Mouse (Mus musculus) embryonic facial prominence, embryonic 10.5 days (tissue): ENCODE data around the gene Galnt14. TPM values are rescaled to one million over a fixed set of nuclear protein-coding genes. Genes with fewer than 3 reads are reported as not detected.

Experiments used
- DNase-seq: peaks from one replicate; pipeline ENCODE4 v3.0.0-alpha.2; 2017; ENCODE audit warnings: low spot score
- H3K27ac ChIP-seq: fragments of 300-500 bp; sonication (generic); replicated peaks from 2 replicates; pipeline ENCODE4 v1.5.1; 2016; ENCODE audit warnings: mild to moderate bottlenecking
- H3K27me3 ChIP-seq: fragments of 300-500 bp; sonication (generic); replicated peaks from 2 replicates; pipeline ENCODE4 v1.6.1; 2016; ENCODE audit warnings: low read depth, mild to moderate bottlenecking; ENCODE audit not compliant: poor library complexity, severe bottlenecking
- H3K36me3 ChIP-seq: fragments of 300-500 bp; sonication (generic); replicated peaks from 2 replicates; pipeline ENCODE4 v1.6.1; 2016; ENCODE audit warnings: mild to moderate bottlenecking, moderate library complexity
- H3K4me1 ChIP-seq: fragments of 300-500 bp; sonication (generic); 2 replicates; pipeline ENCODE4 v1.6.1; 2016
- H3K4me3 ChIP-seq: fragments of 300-500 bp; sonication (generic); 2 replicates; pipeline ENCODE4 v1.5.1; 2016; ENCODE audit warnings: mild to moderate bottlenecking, moderate library complexity
- H3K9me3 ChIP-seq: fragments of 300-500 bp; sonication (generic); 2 replicates; pipeline ENCODE4 v1.6.1; 2016; ENCODE audit warnings: mild to moderate bottlenecking
- WGBS: fragments of 180-500 bp; shearing (Covaris S2); methylation state at CpG from one replicate; pipeline ENCODE4 v1.1.7; 2016; 5-methylcytosine and 5-hydroxymethylcytosine counted together
- polyA plus RNA-seq: library from polyadenylated mRNA; unstranded; fragments of >200 nt; fragmentation: Nextera tagmentation; extraction: Ambion mirVana; gene quantifications from 2 replicates; pipeline ENCODE4 v1.2.1, GENCODE M21; 2016

The Galnt14 gene
- polyA plus RNA-seq, 1 experiment from 2014 or later, result 1.9 TPM

- no peaks in the 10 kb centered on the region for H3K36me3 ChIP-seq
- WGBS, result 88% methylated on average over 4 of the region's 4 CpGs
- no peak overlapping the region for H3K27ac ChIP-seq
- no peaks in the 10 kb centered on the region for H3K4me1 ChIP-seq
- no peak overlapping the region for H3K4me3 ChIP-seq
- no peaks in the 10 kb centered on the region for H3K9me3 ChIP-seq
- H3K27me3 ChIP-seq, result no peaks in the 10 kb centered on the region
- DNase-seq, result no peak
Measured at GRCm38 (mm10) chr17:73554668-73555067, 155.6 kb downstream of the Galnt14 start.

GRCm38 (mm10) chr17:73548783-73549566 lies 161.3 kb downstream of the Galnt14 start:
- DNase-seq, result no peak
- no peak overlapping the region for H3K27ac ChIP-seq
- H3K9me3 ChIP-seq, result no peaks in the 10 kb centered on the region
- H3K4me1 ChIP-seq, result 0 out of 2 replicates have a peak, but pooled peaks cover 6% of the 10 kb centered on the region
- H3K36me3 ChIP-seq, result no peaks in the 10 kb centered on the region
- 87% methylated on average over 12 of the region's 12 CpGs for WGBS
- no peaks in the 10 kb centered on the region for H3K27me3 ChIP-seq
- H3K4me3 ChIP-seq, result no peak overlapping the region

- Histone ChIP-seq H3K9me3 (no peaks in the 10 kb centered on the region), H3K27ac (no peak overlapping the region), H3K27me3 (no peaks in the 10 kb centered on the region; the same call in 1 of the 2 replicates), H3K4me1 (0 out of 2 replicates have a peak, but pooled peaks cover 6% of the 10 kb centered on the region), H3K4me3 (no peak overlapping the region), H3K36me3 (no peaks in the 10 kb centered on the region)
- DNase-seq, result no peak
- 83% methylated on average over 7 of the region's 7 CpGs for WGBS
Measured at GRCm38 (mm10) chr17:73548119-73548518, 162.1 kb downstream of the Galnt14 start.

- Histone ChIP-seq H3K9me3 (no peaks in the 10 kb centered on the region), H3K27me3 (no peaks in the 10 kb centered on the region; the same call in 1 of the 2 replicates), H3K36me3 (no peaks in the 10 kb centered on the region), H3K4me1 (0 out of 2 replicates have a peak, but pooled peaks cover 6% of the 10 kb centered on the region), H3K27ac (no peak overlapping the region), H3K4me3 (no peak overlapping the region)
- DNase-seq, result no peak
- WGBS, result 58% methylated on average over 2 of the region's 2 CpGs
Measured at GRCm38 (mm10) chr17:73547483-73547882, 162.8 kb downstream of the Galnt14 start.

GRCm38 (mm10) chr17:73541911-73542310 lies 168.3 kb downstream of the Galnt14 start:
- WGBS, result 88% methylated on average over 9 of the region's 9 CpGs
- Histone ChIP-seq H3K27me3 (no peaks in the 10 kb centered on the region; the same call in 1 of the 2 replicates), H3K27ac (no peak overlapping the region), H3K4me3 (no peak overlapping the region), H3K9me3 (no peaks in the 10 kb centered on the region), H3K4me1 (peaks cover 15% of the 10 kb centered on the region), H3K36me3 (no peaks in the 10 kb centered on the region)
- no peak for DNase-seq

GRCm38 (mm10) chr17:73541233-73541570 lies 169.1 kb downstream of the Galnt14 start:
- no peaks in the 10 kb centered on the region; the same call in 1 of the 2 replicates for H3K27me3 ChIP-seq
- peaks cover 15% of the 10 kb centered on the region for H3K4me1 ChIP-seq
- 45% methylated on average over 1 of the region's 1 CpGs for WGBS
- H3K4me3 ChIP-seq, result no peak overlapping the region
- no peak for DNase-seq
- no peaks in the 10 kb centered on the region for H3K36me3 ChIP-seq
- H3K9me3 ChIP-seq, result no peaks in the 10 kb centered on the region
- H3K27ac ChIP-seq, result no peak overlapping the region

GRCm38 (mm10) chr17:73540409-73541232 lies 169.6 kb downstream of the Galnt14 start:
- Histone ChIP-seq H3K4me3 (no peak overlapping the region), H3K36me3 (no peaks in the 10 kb centered on the region), H3K9me3 (no peaks in the 10 kb centered on the region), H3K27me3 (no peaks in the 10 kb centered on the region; the same call in 1 of the 2 replicates), H3K27ac (no peak overlapping the region), H3K4me1 (peaks cover 15% of the 10 kb centered on the region)
- DNase-seq, result peak; percentile 30
- WGBS, result 35% methylated on average over 14 of the region's 14 CpGs

- H3K27me3 ChIP-seq, result no peaks in the 10 kb centered on the region
- DNase-seq, result no peak
- no peak overlapping the region for H3K27ac ChIP-seq
- H3K9me3 ChIP-seq, result no peaks in the 10 kb centered on the region
- H3K36me3 ChIP-seq, result no peaks in the 10 kb centered on the region
- 84% methylated on average over 2 of the region's 2 CpGs for WGBS
- no peaks in the 10 kb centered on the region for H3K4me1 ChIP-seq
- H3K4me3 ChIP-seq, result no peak overlapping the region
Measured at GRCm38 (mm10) chr17:73531896-73532295, 178.4 kb downstream of the Galnt14 start.

GRCm38 (mm10) chr17:73522169-73522568 lies 188.1 kb downstream of the Galnt14 start:
- no peaks in the 10 kb centered on the region for H3K27me3 ChIP-seq
- no peaks in the 10 kb centered on the region for H3K9me3 ChIP-seq
- no peaks in the 10 kb centered on the region for H3K4me1 ChIP-seq
- H3K36me3 ChIP-seq, result no peaks in the 10 kb centered on the region
- 86% methylated on average over 7 of the region's 7 CpGs for WGBS
- H3K4me3 ChIP-seq, result no peak overlapping the region
- no peak overlapping the region for H3K27ac ChIP-seq
- no peak for DNase-seq

GRCm38 (mm10) chr17:73519350-73519749 lies 190.9 kb downstream of the Galnt14 start:
- Histone ChIP-seq H3K4me1 (no peaks in the 10 kb centered on the region), H3K4me3 (no peak overlapping the region), H3K27ac (no peak overlapping the region), H3K27me3 (no peaks in the 10 kb centered on the region), H3K36me3 (no peaks in the 10 kb centered on the region), H3K9me3 (no peaks in the 10 kb centered on the region)
- 84% methylated on average over 5 of the region's 5 CpGs for WGBS
- DNase-seq, result no peak

- Histone ChIP-seq H3K4me3 (no peak overlapping the region), H3K27ac (no peak overlapping the region), H3K27me3 (no peaks in the 10 kb centered on the region), H3K4me1 (no peaks in the 10 kb centered on the region), H3K36me3 (no peaks in the 10 kb centered on the region), H3K9me3 (no peaks in the 10 kb centered on the region)
- WGBS, result 74% methylated on average over 1 of the region's 1 CpGs
- no peak for DNase-seq
Measured at GRCm38 (mm10) chr17:73518359-73518758, 191.9 kb downstream of the Galnt14 start.

- H3K27ac ChIP-seq, result no peak overlapping the region
- no peak overlapping the region for H3K4me3 ChIP-seq
- no peaks in the 10 kb centered on the region for H3K27me3 ChIP-seq
- H3K4me1 ChIP-seq, result no peaks in the 10 kb centered on the region
- H3K9me3 ChIP-seq, result no peaks in the 10 kb centered on the region
- no peaks in the 10 kb centered on the region for H3K36me3 ChIP-seq
- WGBS, result 92% methylated on average over 3 of the region's 3 CpGs
- no peak for DNase-seq
Measured at GRCm38 (mm10) chr17:73515506-73515905, 194.7 kb downstream of the Galnt14 start.

- no peaks in the 10 kb centered on the region for H3K4me1 ChIP-seq
- H3K27ac ChIP-seq, result no peak overlapping the region
- H3K9me3 ChIP-seq, result no peaks in the 10 kb centered on the region
- H3K27me3 ChIP-seq, result no peaks in the 10 kb centered on the region
- no peak for DNase-seq
- no peaks in the 10 kb centered on the region for H3K36me3 ChIP-seq
- H3K4me3 ChIP-seq, result no peak overlapping the region
- WGBS, result 82% methylated on average over 1 of the region's 1 CpGs
Measured at GRCm38 (mm10) chr17:73514862-73515261, 195.4 kb downstream of the Galnt14 start.
